Mouse (Mus musculus): Measurements from ENCODE around the gene Xpr1. TPM values are rescaled to one million over a fixed set of nuclear protein-coding genes. Genes with fewer than 3 reads are reported as not detected.
A peak's percentile ranks its signal among the peaks of the same experiment; 100 is the strongest.
"Not testable (repeated sequence)": the region's sequence is repeated elsewhere in the genome, so short reads cannot be mapped to it uniquely, and the experiment has no call there.

Xpr1 gene
- polyA plus RNA-seq, 1 experiment from 2014 or later: 7.0 TPM

DNA sequence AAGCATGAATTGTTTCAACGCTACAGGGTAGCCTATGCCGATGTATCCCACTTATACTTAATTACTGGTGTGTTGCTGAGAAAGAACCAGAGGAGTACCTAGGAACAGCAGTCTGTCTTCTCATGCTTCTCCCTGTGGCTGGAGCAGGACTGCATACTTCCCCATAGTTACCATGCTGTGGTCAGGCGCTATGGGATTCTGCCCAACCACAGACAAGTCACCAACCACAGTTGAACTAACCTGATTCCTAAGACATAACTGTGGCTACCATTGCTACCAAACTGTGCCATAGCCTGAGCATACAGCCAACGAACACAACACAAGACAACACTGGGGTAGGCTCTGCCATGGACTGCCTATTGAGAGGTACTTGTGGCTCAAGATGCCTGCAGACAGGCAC is 144.3 kb downstream of the Xpr1 start:
- Histone ChIP-seq H3K4me1 (replicated peaks) (no peaks in the 10 kb centered on the region), H3K9ac (no peak overlapping the region), H3K27ac (no peak overlapping the region), H3K9me3 (no peaks in the 10 kb centered on the region), H3K4me2 (replicated peaks) (no peak overlapping the region), H3K27me3 (replicated peaks) (no peaks in the 10 kb centered on the region), H3K36me3 (no peaks in the 10 kb centered on the region), H3K4me3 (replicated peaks) (no peak overlapping the region)
- ATAC-seq: no peak
- WGBS: 87% methylated on average over 4 of the region's 4 CpGs

DNA sequence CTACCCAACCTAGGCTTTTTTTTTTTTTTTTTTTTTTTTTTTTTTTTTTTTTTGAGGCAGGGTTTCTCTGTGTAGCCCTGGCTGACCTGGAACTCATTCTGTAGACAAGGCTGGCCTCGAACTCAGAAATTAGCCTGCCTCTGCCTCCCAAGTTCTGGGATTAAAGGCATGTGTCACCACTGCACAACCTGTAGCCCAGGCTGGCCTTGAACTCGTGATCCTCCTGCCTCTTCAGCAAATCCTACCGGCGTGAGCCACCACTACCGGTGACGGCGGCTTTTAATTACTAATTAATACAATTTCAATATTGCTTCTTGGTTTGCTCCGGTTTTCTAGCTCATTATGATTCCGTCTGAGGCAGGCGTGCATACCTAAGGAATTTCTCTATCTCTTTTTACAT is 154.7 kb downstream of the Xpr1 start:
- not testable (repeated sequence) for ATAC-seq; H3K36me3 ChIP-seq; H3K4me3 ChIP-seq (replicated peaks); H3K9ac ChIP-seq; H3K27ac ChIP-seq; H3K4me1 ChIP-seq (replicated peaks); H3K4me2 ChIP-seq (replicated peaks); H3K27me3 ChIP-seq (replicated peaks); H3K9me3 ChIP-seq
- WGBS: 94% methylated on average over 10 of the region's 10 CpGs

DNA sequence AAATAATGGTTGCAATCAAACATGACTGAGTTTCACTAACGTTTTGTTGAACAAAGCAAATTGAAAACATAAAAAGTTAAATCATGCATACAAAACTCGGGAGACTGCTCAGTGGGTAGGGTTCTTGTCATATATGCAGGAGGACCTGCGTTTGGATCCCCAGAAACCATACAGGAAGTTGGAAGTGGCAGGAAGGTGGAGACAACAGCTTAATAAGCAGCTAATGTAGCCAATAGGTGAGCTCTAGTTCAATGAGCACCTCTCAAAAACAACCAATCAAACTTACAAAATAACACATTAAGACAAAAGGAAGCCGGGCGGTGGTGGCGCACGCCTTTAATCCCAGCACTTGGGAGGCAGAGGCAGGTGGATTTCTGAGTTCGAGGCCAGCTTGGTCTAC is 162.9 kb downstream of the Xpr1 start:
- no peak overlapping the region for H3K4me2 ChIP-seq (replicated peaks)
- 87% methylated on average over 8 of the region's 8 CpGs for WGBS
- ATAC-seq: no peak
- H3K4me3 ChIP-seq (replicated peaks): no peak overlapping the region
- no peaks in the 10 kb centered on the region for H3K36me3 ChIP-seq
- no peaks in the 10 kb centered on the region for H3K27me3 ChIP-seq (replicated peaks)
- no peaks in the 10 kb centered on the region for H3K4me1 ChIP-seq (replicated peaks)
- no peak overlapping the region for H3K27ac ChIP-seq
- no peak overlapping the region for H3K9ac ChIP-seq
- no peaks in the 10 kb centered on the region for H3K9me3 ChIP-seq

DNA sequence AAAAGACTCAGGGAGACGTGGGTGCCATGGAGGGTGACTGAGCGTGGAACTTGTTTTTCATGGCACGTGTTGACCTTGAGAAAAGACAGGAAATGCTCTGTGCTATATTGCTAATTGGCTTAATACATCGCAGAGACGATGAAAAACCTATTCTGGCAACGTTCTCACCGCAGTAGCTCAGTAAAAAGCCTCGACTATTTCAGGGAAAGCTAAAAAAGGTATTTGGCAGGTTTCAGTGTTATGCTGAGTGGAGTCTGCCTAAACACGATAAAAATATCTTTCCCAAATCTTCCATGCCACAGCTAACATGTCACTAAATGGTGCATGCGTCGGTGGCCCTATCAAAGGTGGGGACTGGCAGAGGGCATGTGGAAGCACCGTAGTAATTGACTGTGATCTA is 164.1 kb downstream of the Xpr1 start:
- Histone ChIP-seq H3K9ac (no peak overlapping the region), H3K4me1 (replicated peaks) (no peaks in the 10 kb centered on the region), H3K27ac (no peak overlapping the region), H3K4me2 (replicated peaks) (no peak overlapping the region), H3K27me3 (replicated peaks) (no peaks in the 10 kb centered on the region), H3K36me3 (no peaks in the 10 kb centered on the region), H3K9me3 (no peaks in the 10 kb centered on the region), H3K4me3 (replicated peaks) (no peak overlapping the region)
- WGBS: 71% methylated on average over 12 of the region's 12 CpGs
- no peak for ATAC-seq

DNA sequence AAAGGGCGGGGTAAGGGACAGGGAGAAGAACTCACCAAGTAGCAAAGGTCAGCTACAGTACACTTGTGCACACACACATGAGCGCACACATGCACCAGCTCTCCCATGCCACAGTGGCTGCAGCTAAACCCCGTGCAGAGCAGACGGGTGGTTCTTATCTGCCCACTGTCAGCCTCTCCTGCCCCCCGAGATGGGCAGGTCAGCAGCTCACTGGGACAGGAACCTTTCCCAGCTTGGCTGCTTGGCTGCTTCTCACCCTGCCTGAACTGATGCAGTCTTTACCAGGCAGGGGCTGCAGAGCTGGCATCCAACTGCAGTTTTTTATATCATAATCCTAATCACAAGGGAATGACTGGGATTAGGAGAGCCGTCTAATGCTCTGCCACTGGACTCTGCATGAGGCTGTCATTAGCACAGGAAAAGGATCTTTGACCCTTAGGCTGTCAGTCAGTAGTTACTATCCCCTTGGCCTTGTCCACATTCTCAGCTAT is 164.5 kb downstream of the Xpr1 start:
- 42% methylated on average over 6 of the region's 6 CpGs for WGBS
- Histone ChIP-seq H3K9me3 (no peaks in the 10 kb centered on the region), H3K4me1 (replicated peaks) (no peaks in the 10 kb centered on the region), H3K9ac (no peak overlapping the region), H3K4me2 (replicated peaks) (no peak overlapping the region), H3K27ac (no peak overlapping the region), H3K4me3 (replicated peaks) (no peak overlapping the region), H3K36me3 (no peaks in the 10 kb centered on the region), H3K27me3 (replicated peaks) (no peaks in the 10 kb centered on the region)
- ATAC-seq: peak; percentile 41; the same call in 1 of the 2 replicates

DNA sequence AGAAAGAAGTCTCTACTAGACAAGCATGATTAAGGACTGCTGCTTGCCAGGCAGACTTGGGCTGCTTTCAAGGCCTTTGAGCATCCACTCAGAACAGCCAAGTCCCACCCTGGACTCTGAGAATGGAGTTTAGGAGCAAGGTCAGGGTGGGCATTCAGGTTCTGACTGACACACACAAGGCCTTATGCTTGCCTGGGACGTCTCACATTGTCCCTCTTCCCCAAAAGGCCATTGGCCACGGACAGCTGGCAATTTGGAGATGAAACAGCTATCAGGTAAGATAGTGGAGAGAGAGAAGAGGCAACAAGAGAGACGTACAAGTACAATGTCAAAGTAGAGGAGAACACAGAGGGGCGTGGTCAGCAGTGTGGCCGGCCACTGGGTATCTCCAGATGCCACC is 165.6 kb downstream of the Xpr1 start:
- no peaks in the 10 kb centered on the region for H3K27me3 ChIP-seq (replicated peaks)
- H3K9me3 ChIP-seq: no peaks in the 10 kb centered on the region
- no peak overlapping the region for H3K9ac ChIP-seq
- no peak overlapping the region for H3K27ac ChIP-seq
- no peaks in the 10 kb centered on the region for H3K36me3 ChIP-seq
- ATAC-seq: no peak
- 86% methylated on average over 5 of the region's 5 CpGs for WGBS
- H3K4me3 ChIP-seq (replicated peaks): no peak overlapping the region
- H3K4me1 ChIP-seq (replicated peaks): no peaks in the 10 kb centered on the region
- H3K4me2 ChIP-seq (replicated peaks): no peak overlapping the region

DNA sequence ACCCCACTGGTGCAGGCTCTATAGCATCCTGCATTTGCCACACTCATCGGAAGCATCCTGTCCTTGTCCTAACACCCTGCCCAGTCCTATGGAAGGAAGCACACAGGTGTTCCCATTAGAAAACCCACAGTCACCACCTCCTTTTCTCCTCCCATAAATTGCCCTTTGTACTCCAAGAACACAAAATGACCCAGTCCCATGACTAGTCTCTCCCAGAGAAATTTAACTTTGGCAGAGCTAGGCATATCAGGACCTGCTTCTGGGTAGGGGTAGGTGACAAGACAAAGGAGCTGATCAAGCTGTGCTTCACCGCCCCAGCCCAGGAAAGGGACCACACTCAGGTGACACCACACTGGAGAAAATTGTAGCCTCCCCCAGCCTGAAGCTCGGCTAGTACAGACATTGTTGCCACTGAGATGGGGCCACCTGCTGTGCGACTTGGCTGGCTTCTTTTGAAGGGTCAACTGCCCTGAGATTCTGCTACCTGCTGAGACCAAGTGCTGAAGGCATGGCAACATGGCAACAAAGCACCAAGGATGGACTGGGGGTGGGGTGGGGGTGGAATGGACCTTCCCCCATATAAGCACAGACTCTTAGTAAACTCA is 166.6 kb downstream of the Xpr1 start:
- no peak overlapping the region for H3K27ac ChIP-seq
- no peak for ATAC-seq
- H3K4me3 ChIP-seq (replicated peaks): no peak overlapping the region
- no peaks in the 10 kb centered on the region for H3K9me3 ChIP-seq
- WGBS: 58% methylated on average over 4 of the region's 4 CpGs
- no peak overlapping the region for H3K4me2 ChIP-seq (replicated peaks)
- H3K4me1 ChIP-seq (replicated peaks): no peaks in the 10 kb centered on the region
- no peak overlapping the region for H3K9ac ChIP-seq
- no peaks in the 10 kb centered on the region for H3K27me3 ChIP-seq (replicated peaks)
- H3K36me3 ChIP-seq: no peaks in the 10 kb centered on the region

DNA sequence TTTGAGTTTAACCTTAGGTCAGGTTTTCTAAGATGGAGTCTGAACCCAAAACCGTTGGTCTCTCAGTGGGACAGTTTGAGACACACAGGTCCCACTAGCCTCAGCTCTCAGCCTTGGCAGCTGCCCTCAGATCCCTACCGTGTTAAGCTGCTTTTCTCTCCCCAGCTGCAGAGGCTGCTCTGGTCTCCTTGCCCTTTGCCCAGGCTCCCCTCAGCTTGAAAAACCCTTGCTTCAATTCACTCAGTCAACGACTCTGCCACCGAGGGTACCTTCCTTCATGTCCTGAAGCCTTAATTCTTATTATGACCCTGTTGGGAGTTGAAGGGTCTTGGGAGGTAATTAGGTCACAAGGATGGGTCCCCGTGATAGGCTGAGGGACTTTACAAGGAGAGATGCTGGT is 167.3 kb downstream of the Xpr1 start:
- H3K9ac ChIP-seq: no peak overlapping the region
- peaks cover 1% of the 10 kb centered on the region; the same call in 1 of the 2 replicates for H3K4me1 ChIP-seq (replicated peaks)
- no peak overlapping the region for H3K4me2 ChIP-seq (replicated peaks)
- ATAC-seq: no peak
- H3K27ac ChIP-seq: no peak overlapping the region
- H3K9me3 ChIP-seq: no peaks in the 10 kb centered on the region
- 39% methylated on average over 5 of the region's 5 CpGs for WGBS
- no peaks in the 10 kb centered on the region for H3K36me3 ChIP-seq
- H3K4me3 ChIP-seq (replicated peaks): no peak overlapping the region
- H3K27me3 ChIP-seq (replicated peaks): peaks cover 1% of the 10 kb centered on the region; the same call in 1 of the 2 replicates

DNA sequence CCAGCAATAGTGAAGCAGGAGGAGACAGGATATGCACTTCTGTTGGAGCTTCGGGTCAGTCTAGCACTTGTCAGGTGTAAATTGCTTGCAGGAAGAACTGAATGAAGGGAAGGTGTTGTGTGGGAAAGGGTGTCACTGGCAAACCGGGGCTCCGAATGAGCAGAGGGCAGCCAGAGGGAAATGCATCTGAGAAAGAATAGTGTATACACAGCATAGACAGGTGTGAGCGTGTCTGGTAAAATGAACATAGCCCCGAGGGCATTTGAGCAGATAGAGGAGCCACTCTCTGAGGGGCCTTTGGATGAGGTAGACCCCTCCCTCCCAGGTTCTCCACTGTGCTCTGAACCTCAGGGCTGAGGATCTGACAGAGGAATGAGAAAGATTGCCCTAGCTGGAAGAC is 169.2 kb downstream of the Xpr1 start:
- no peaks in the 10 kb centered on the region for H3K36me3 ChIP-seq
- H3K4me1 ChIP-seq (replicated peaks): peaks cover 7% of the 10 kb centered on the region; the same call in 1 of the 2 replicates
- no peak overlapping the region for H3K4me2 ChIP-seq (replicated peaks)
- peaks cover 13% of the 10 kb centered on the region for H3K27me3 ChIP-seq (replicated peaks)
- H3K4me3 ChIP-seq (replicated peaks): no peak overlapping the region
- H3K9ac ChIP-seq: no peak overlapping the region
- 37% methylated on average over 5 of the region's 5 CpGs for WGBS
- ATAC-seq: no peak
- H3K27ac ChIP-seq: no peak overlapping the region
- H3K9me3 ChIP-seq: no peaks in the 10 kb centered on the region

DNA sequence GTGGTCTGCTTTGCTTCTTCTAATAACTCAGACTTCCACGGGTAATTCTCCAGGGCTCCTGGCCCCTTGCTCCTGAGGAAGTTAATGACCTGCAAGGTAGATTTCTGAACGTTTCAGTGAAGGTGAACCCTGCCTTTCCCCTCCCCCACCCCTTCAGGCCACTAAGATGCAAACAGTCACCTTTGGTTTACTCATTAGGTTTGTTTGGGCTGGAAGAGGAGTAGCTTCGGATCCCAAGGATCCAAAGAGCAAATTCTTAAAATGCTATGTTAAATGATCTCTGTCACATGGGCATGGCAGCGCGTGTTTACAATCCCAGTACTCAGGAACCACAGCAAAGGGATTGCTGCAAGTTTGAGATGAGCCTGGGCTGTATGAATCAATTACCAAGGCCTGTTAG is 169.8 kb downstream of the Xpr1 start:
- no peak overlapping the region for H3K27ac ChIP-seq
- H3K4me2 ChIP-seq (replicated peaks): no peak overlapping the region
- H3K9me3 ChIP-seq: no peaks in the 10 kb centered on the region
- no peak overlapping the region for H3K4me3 ChIP-seq (replicated peaks)
- peaks cover 7% of the 10 kb centered on the region; the same call in 1 of the 2 replicates for H3K4me1 ChIP-seq (replicated peaks)
- H3K36me3 ChIP-seq: no peaks in the 10 kb centered on the region
- peaks cover 13% of the 10 kb centered on the region for H3K27me3 ChIP-seq (replicated peaks)
- H3K9ac ChIP-seq: no peak overlapping the region
- no peak for ATAC-seq
- WGBS: 26% methylated on average over 5 of the region's 5 CpGs

DNA sequence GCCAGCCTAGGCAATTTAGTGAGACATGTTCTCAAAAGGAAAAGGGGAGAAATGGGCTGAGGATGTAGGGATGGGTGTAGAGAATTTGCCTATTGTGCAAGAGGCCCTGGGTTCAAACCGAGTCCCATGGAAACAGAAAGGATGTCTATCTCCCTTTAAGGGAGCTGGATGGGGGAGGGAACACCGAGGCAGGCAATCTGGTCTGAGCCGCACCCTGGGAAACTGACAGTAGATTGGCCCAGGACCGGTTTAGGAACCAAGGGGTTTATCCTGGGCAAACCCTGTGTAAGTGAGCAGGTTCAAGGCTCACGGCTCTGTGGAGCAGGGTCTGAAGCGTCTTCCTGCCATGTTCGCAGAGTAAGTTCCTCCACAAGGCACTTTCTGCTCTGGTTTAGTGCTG is 171.7 kb downstream of the Xpr1 start:
- no peak overlapping the region for H3K27ac ChIP-seq
- no peak for ATAC-seq
- 0 out of 2 replicates have a peak overlapping the region, but pooled peaks have one; percentile 87 for H3K4me2 ChIP-seq (replicated peaks)
- H3K9ac ChIP-seq: no peak overlapping the region
- peaks cover 7% of the 10 kb centered on the region; the same call in 1 of the 2 replicates for H3K4me1 ChIP-seq (replicated peaks)
- H3K27me3 ChIP-seq (replicated peaks): peaks cover 13% of the 10 kb centered on the region
- no peak overlapping the region for H3K4me3 ChIP-seq (replicated peaks)
- no peaks in the 10 kb centered on the region for H3K36me3 ChIP-seq
- no peaks in the 10 kb centered on the region for H3K9me3 ChIP-seq
- WGBS: 67% methylated on average over 7 of the region's 7 CpGs

DNA sequence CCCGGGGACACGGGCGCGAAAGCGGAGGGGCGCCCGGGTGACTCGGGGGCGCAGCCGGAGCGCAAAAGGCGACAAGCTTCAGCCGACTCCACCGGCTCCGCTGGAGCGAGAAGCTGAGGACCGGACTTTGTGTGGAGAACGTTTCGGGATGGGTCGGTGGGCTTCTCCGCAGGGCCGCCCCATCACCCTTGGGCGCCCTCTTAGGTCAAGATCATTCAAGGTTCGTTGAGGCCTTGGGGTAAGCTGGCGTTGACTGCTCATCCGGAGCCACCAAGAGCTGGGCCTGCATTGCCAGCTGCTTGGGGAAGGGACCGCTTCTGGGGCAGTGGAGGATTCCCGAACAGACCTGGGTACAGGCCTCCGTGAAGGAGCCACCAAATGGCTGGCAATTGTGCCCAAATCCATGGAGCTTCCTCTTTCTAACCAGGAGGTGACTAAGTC is 172.4 kb downstream of the Xpr1 start:
- no peaks in the 10 kb centered on the region for H3K9me3 ChIP-seq
- peak overlapping the region; percentile 60 for H3K4me3 ChIP-seq (replicated peaks)
- peak; percentile 48 for ATAC-seq
- WGBS: 5% methylated on average over 29 of the region's 29 CpGs
- H3K27ac ChIP-seq: peak overlapping the region; percentile 73
- H3K36me3 ChIP-seq: no peaks in the 10 kb centered on the region
- peaks cover 7% of the 10 kb centered on the region; the same call in 1 of the 2 replicates for H3K4me1 ChIP-seq (replicated peaks)
- peak overlapping the region; percentile 87 for H3K4me2 ChIP-seq (replicated peaks)
- peak overlapping the region; percentile 78 for H3K9ac ChIP-seq
- H3K27me3 ChIP-seq (replicated peaks): peaks cover 13% of the 10 kb centered on the region

Data from intestine, embryonic 15.5 days (tissue).